Mouse (Mus musculus): ENCODE measurements at regions not wholly inside any gene's neighbourhood (a gene's known extent, or its start where the extent isn't known, plus 50 kb on each side); places are given as distances from the start of the nearest gene placed in this dataset.

GRCm38 (mm10) chr12:118376521-118377493, 75.6 kb upstream of the Sp4 start:
- ATAC-seq (ENCODE audit: low FRiP score, low read depth) = no peak
- Histone ChIP-seq H3K36me3 (no peaks in the 10 kb centered on the region), H3K9me3 (no peaks in the 10 kb centered on the region), H3K27me3 (no peaks in the 10 kb centered on the region), H3K4me2 (replicated peaks) (no peak overlapping the region), H3K9ac (no peak overlapping the region), H3K4me3 (no peak overlapping the region), H3K4me1 (no peaks in the 10 kb centered on the region), H3K27ac (no peak overlapping the region)
- WGBS = 81% methylated on average over 14 of the region's 14 CpGs

GRCm38 (mm10) chr12:118373250-118373649, 72.0 kb upstream of the Sp4 start:
- 78% methylated on average over 6 of the region's 6 CpGs for WGBS
- Histone ChIP-seq H3K9ac (no peak overlapping the region), H3K27me3 (no peaks in the 10 kb centered on the region), H3K4me3 (no peak overlapping the region), H3K4me2 (replicated peaks) (no peak overlapping the region), H3K4me1 (no peaks in the 10 kb centered on the region), H3K27ac (no peak overlapping the region), H3K36me3 (no peaks in the 10 kb centered on the region), H3K9me3 (no peaks in the 10 kb centered on the region)
- no peak for ATAC-seq (ENCODE audit: low FRiP score, low read depth)

- ATAC-seq (ENCODE audit: low FRiP score, low read depth) = no peak
- H3K4me2 ChIP-seq (replicated peaks) = no peak overlapping the region
- whole genome bisulfite sequencing = 70% methylated on average over 4 of the region's 4 CpGs
- no peak overlapping the region for H3K4me3 ChIP-seq
- H3K36me3 ChIP-seq = no peaks in the 10 kb centered on the region
- no peaks in the 10 kb centered on the region for H3K9me3 ChIP-seq
- no peaks in the 10 kb centered on the region for H3K27me3 ChIP-seq
- no peak overlapping the region for H3K9ac ChIP-seq
- no peak overlapping the region for H3K27ac ChIP-seq
- no peaks in the 10 kb centered on the region for H3K4me1 ChIP-seq
These were observed 70.7 kb upstream of the Sp4 start for GRCm38 (mm10) chr12:118371905-118372304.

GRCm38 (mm10) chr12:118367307-118368076, 66.3 kb upstream of the Sp4 start:
- Histone ChIP-seq H3K27me3 (no peaks in the 10 kb centered on the region), H3K27ac (no peak overlapping the region), H3K4me3 (no peak overlapping the region), H3K36me3 (no peaks in the 10 kb centered on the region), H3K4me2 (replicated peaks) (no peak overlapping the region), H3K4me1 (no peaks in the 10 kb centered on the region), H3K9me3 (no peaks in the 10 kb centered on the region), H3K9ac (no peak overlapping the region)
- WGBS = 57% methylated on average over 10 of the region's 10 CpGs
- no peak for ATAC-seq (ENCODE audit: low FRiP score, low read depth)

- 62% methylated on average over 7 of the region's 7 CpGs for WGBS
- no peak overlapping the region for H3K4me3 ChIP-seq
- H3K27me3 ChIP-seq = no peaks in the 10 kb centered on the region
- H3K27ac ChIP-seq = no peak overlapping the region
- no peak overlapping the region for H3K4me2 ChIP-seq (replicated peaks)
- no peaks in the 10 kb centered on the region for H3K4me1 ChIP-seq
- no peaks in the 10 kb centered on the region for H3K9me3 ChIP-seq
- H3K36me3 ChIP-seq = no peaks in the 10 kb centered on the region
- no peak overlapping the region for H3K9ac ChIP-seq
- no peak for ATAC-seq (ENCODE audit: low FRiP score, low read depth)
These were observed 51.6 kb upstream of the Sp4 start for GRCm38 (mm10) chr12:118352866-118353265.

- no peak for ATAC-seq (ENCODE audit: low FRiP score, low read depth)
- H3K9ac ChIP-seq = no peak overlapping the region
These were observed 50.2 kb upstream of the Sp4 start for GRCm38 (mm10) chr12:118351421-118351820.

More at GRCm38 (mm10) chr12:118351421-118351820, 50.2 kb upstream of the Sp4 start:
- H3K4me3 ChIP-seq = no peak overlapping the region
- H3K27ac ChIP-seq = no peak overlapping the region
- H3K4me2 ChIP-seq (replicated peaks) = no peak overlapping the region
- H3K4me1 ChIP-seq = no peaks in the 10 kb centered on the region
- H3K9me3 ChIP-seq = no peaks in the 10 kb centered on the region
- no peaks in the 10 kb centered on the region for H3K27me3 ChIP-seq
- H3K36me3 ChIP-seq = no peaks in the 10 kb centered on the region
